ENCODE assay signal across 8 mouse cellular contexts in the genomic region with DNA sequence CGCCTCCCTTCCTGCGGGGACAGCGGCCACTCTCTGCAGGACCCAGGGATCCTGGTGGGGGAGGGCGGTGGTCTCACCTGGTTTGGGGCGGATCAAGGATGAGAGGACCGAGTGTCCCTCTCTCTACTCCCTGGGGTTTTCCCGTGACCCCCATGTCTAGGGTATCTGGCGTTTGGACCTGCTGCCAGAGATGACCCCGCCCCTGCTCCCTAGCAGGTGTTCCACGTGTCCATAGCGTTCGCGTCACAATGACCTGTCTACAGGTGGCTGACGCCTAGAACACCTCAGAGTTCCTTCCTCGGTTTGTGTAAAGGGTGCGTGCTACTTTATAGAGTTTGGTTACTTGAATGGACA. TPM values are rescaled to one million over a fixed set of nuclear protein-coding genes. Genes with fewer than 3 reads are reported as not detected.
DNase-seq lines count a peak whose midpoint lies in the region; ATAC-seq and TF ChIP-seq lines count a peak whose summit lies in the region.

Gene Ica1, minus strand, starts transcription at position 193 of the 354 bp plus-strand sequence.

- TF ChIP-seq POLR2A in myocyte (IDR thresholded peaks at IDR 0.05; ENCODE audit: insufficient read length, low read depth): no peak

- peak within 1 kb of the TSS; percentile 70 for H3K27ac ChIP-seq in brown adipose tissue, adult 24 weeks (replicated peaks; ENCODE audit: low read depth, low read length)
- H3K27ac ChIP-seq in limb, embryonic 12.5 days: no peak within 1 kb of the TSS

- 2% methylated on average over 16 of the region's 16 CpGs for WGBS in limb, embryonic 12.5 days

- H3K9ac ChIP-seq in limb, embryonic 12.5 days (replicated peaks): peak within 1 kb of the TSS; percentile 83

- peaks cover 37% of the 10 kb centered on the region for H3K27me3 ChIP-seq in limb, embryonic 12.5 days
- H3K27me3 ChIP-seq in myocyte (ENCODE audit: control insufficient read depth, insufficient read depth, insufficient read length): no peaks in the 10 kb centered on the region

- H3K36me3 ChIP-seq in limb, embryonic 12.5 days: no peaks in the 10 kb centered on the region
- no peaks in the 10 kb centered on the region for H3K36me3 ChIP-seq in myocyte (ENCODE audit: control insufficient read depth, insufficient read depth)

- H3K4me1 ChIP-seq in brown adipose tissue, adult 24 weeks (ENCODE audit: control insufficient read depth, insufficient read depth, insufficient read length, low read length): no peaks in the 10 kb centered on the region
- 0 out of 2 replicates have a peak, but pooled peaks cover 5% of the 10 kb centered on the region for H3K4me1 ChIP-seq in limb, embryonic 12.5 days (replicated peaks)

- no peaks in the 10 kb centered on the region for H3K9me3 ChIP-seq in limb, embryonic 12.5 days

- peak; percentile 19 to 51; a peak in 3 of 4 replicates for ATAC-seq in hematopoietic stem cell, adult 5-6 weeks (replicated peaks in 1 of 2; ENCODE audit: insufficient read depth in 1 of 2, low FRiP score in 2 of 2, low TSS enrichment in 1 of 2, low read depth in 1 of 2, poor library complexity in 2 of 2, severe bottlenecking in 2 of 2)
- ATAC-seq in limb, embryonic 12.5 days (ENCODE audit: insufficient number of reproducible peaks, insufficient read depth, low FRiP score, low TSS enrichment, low read depth): no peak; the same call in none of the 2 replicates

- peak within 1 kb of the TSS; percentile 1 for H3ac ChIP-seq in myocyte (ENCODE audit: control insufficient read depth, insufficient read length)

- H3K4me3 ChIP-seq in brown adipose tissue, adult 24 weeks (ENCODE audit: insufficient read depth, low read depth, low read length): peak within 1 kb of the TSS; percentile 65
- peak within 1 kb of the TSS; percentile 78 for H3K4me3 ChIP-seq in limb, embryonic 12.5 days (replicated peaks)
- H3K4me3 ChIP-seq in myocyte: peak within 1 kb of the TSS; percentile 34

- H3K4me2 ChIP-seq in limb, embryonic 12.5 days: peak within 1 kb of the TSS; percentile 95
- H3K4me2 ChIP-seq in myocyte (ENCODE audit: low read depth): peak within 1 kb of the TSS; percentile 96

- DNase-seq in frontal cortex, adult 2 months (ENCODE audit: extremely low spot score in 1 of 2, low spot score in 1 of 2): peak; percentile 12 to 26
- no peak for DNase-seq in frontal cortex, postnatal 25 days (ENCODE audit: low spot score in 2 of 2)
- peak; percentile 26 for DNase-seq in 416B (ENCODE audit: low read depth)
- no peak for DNase-seq in B cell, adult 2 months

- no peaks in the 10 kb centered on the region for H3K79me2 ChIP-seq in myocyte (ENCODE audit: control insufficient read depth, insufficient read depth)

TF ChIP-seq in myocyte, 11 proteins besides CTCF, POLR2A, EP300 and RAD21:
- TF ChIP-seq POLR2AphosphoS2 (IDR thresholded peaks at IDR 0.05; ENCODE audit: insufficient read length, low read depth) (no peak), E2F4 (IDR thresholded peaks at IDR 0.05; ENCODE audit: insufficient read depth) (no peak), SRF (IDR thresholded peaks at IDR 0.05; ENCODE audit: control insufficient read depth, insufficient read length, low read depth) (no peak), USF1 (IDR thresholded peaks at IDR 0.05; ENCODE audit: low read depth) (no peak), MAX (IDR thresholded peaks at IDR 0.05; ENCODE audit: low read depth) (no peak), REST (IDR thresholded peaks at IDR 0.05; ENCODE audit: insufficient read depth, insufficient read length) (no peak), MYOG (IDR thresholded peaks at IDR 0.05; ENCODE audit: control insufficient read depth in 1 of 3, insufficient read depth in 1 of 3, insufficient read length in 2 of 3, low read depth in 2 of 3) (no peak), MYOD1 (IDR thresholded peaks at IDR 0.05; ENCODE audit: control insufficient read depth in 1 of 3, insufficient read length in 2 of 3, low read depth in 2 of 3) (no peak), TCF12 (IDR thresholded peaks at IDR 0.05; ENCODE audit: insufficient read depth, poor library complexity, severe bottlenecking) (no peak), TCF3 (IDR thresholded peaks at IDR 0.05; ENCODE audit: insufficient read length, low read depth) (no peak), CEBPB (IDR thresholded peaks at IDR 0.05; ENCODE audit: insufficient read depth, poor library complexity, severe bottlenecking) (no peak)
TF ChIP-seq in myocyte: peak in this region for 0.

RNA-seq across cellular contexts. Expression of gene Ica1, which starts in this region (rescaled TPM):
- polyA plus RNA-seq in frontal cortex, adult 2 months (2012; rRNA removed): 37.3 and 40.2 TPM in 2 replicates
- polyA plus RNA-seq in brown adipose tissue, adult 24 weeks (2012; ENCODE audit: insufficient read depth, insufficient read length, missing spikeins): 5.5 and 7.5 TPM in 2 replicates
- 51.0 and 59.3 TPM in 2 replicates for total RNA-seq in hematopoietic stem cell, adult 5-6 weeks (2017)
- 18.6 and 18.8 TPM in 2 replicates for polyA plus RNA-seq in limb, embryonic 12.5 days (2016; fragmentation: Nextera tagmentation; extraction: Ambion mirVana)
- polyA plus RNA-seq in myocyte (2012; fragmentation: generic; extraction: Trizol): 6.0 TPM

Comparison
In these comparisons a context has a peak if more than half of its experiments do, and no peak if none do; other contexts are left out.
1. DNase-seq: peak in frontal cortex, adult 2 months (2 of 2) and 416B (single experiment); none in frontal cortex, postnatal 25 days (0 of 2) and B cell, adult 2 months (0 of 2).
2. Peak in every context shown above with its lines, with median percentiles within 50 percentile points of each other: H3K4me3 ChIP-seq.